15 mouse cellular contexts compared by ENCODE assay signal in the genomic region with DNA sequence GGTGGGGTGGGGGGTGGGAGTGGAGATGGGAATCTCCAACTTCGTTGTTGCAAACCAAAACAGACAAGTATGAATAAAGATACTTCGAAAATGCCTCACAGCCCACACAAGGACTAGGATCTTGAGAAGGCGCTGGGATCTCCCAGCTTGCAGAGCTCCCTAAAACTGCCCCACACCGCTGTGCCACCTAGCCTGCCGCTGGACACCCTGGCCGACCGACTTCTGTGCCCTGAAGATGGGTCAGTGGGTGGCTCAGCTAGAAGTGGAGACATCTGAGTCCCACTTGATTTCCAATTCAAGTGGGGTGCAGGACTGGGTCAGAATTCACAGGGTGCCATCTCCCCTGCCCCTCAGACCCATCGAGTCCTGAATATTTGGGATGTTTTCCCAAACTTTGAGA. TPM values are rescaled to one million over a fixed set of nuclear protein-coding genes. Genes with fewer than 3 reads are reported as not detected.
DNase-seq lines count a peak whose midpoint lies in the region; ATAC-seq and TF ChIP-seq lines count a peak whose summit lies in the region.
"Had no signal": no experiment of that assay in that cellular context is flagged by ENCODE, and none has a peak within 500 bp of the region (broad histone marks: within the 10 kb centered on the region; RNA-seq: fewer than 3 reads in every experiment).

No protein-coding gene starts in this region.

- no peak for TF ChIP-seq POLR2A in embryonic fibroblast, embryonic 13.5 days (IDR thresholded peaks at IDR 0.05; ENCODE audit: low read depth, low read length)

- no peak overlapping the region for H3K27ac ChIP-seq in heart, embryonic 12.5 days (ENCODE audit: poor library complexity, severe bottlenecking)
- H3K27ac ChIP-seq in kidney, embryonic 15.5 days = peak overlapping the region; percentile 98
- H3K27ac ChIP-seq in embryonic facial prominence, embryonic 11.5 days (replicated peaks; ENCODE audit: low read depth, low read length) = no peak overlapping the region
- peak overlapping the region; percentile 34 for H3K27ac ChIP-seq in embryonic fibroblast, embryonic 13.5 days (ENCODE audit: insufficient read depth, low read length)

- peak overlapping the region; percentile 48; the same call in 1 of the 2 replicates for H3K9ac ChIP-seq in heart, embryonic 12.5 days
- peak overlapping the region; percentile 93 for H3K9ac ChIP-seq in kidney, embryonic 15.5 days
- no peak overlapping the region for H3K9ac ChIP-seq in embryonic facial prominence, embryonic 11.5 days (replicated peaks; ENCODE audit: low read length)

- H3K4me1 ChIP-seq in heart, embryonic 12.5 days (replicated peaks) = peaks cover 47% of the 10 kb centered on the region
- peaks cover 74% of the 10 kb centered on the region for H3K4me1 ChIP-seq in kidney, embryonic 15.5 days
- peaks cover 12% of the 10 kb centered on the region for H3K4me1 ChIP-seq in embryonic facial prominence, embryonic 11.5 days (ENCODE audit: control insufficient read depth, insufficient read depth, low read length)
- H3K4me1 ChIP-seq in embryonic fibroblast, embryonic 13.5 days (ENCODE audit: control insufficient read depth, insufficient read depth, low read length) = peaks cover 3% of the 10 kb centered on the region

- H3K36me3 ChIP-seq in heart, embryonic 12.5 days = peaks cover 10% of the 10 kb centered on the region
- H3K36me3 ChIP-seq in kidney, embryonic 15.5 days = peaks cover 19% of the 10 kb centered on the region
- H3K36me3 ChIP-seq in embryonic facial prominence, embryonic 11.5 days (replicated peaks; ENCODE audit: control insufficient read depth, insufficient read depth, low read depth, low read length) = no peaks in the 10 kb centered on the region

- H3K9me3 ChIP-seq in heart, embryonic 12.5 days (replicated peaks) = no peaks in the 10 kb centered on the region
- no peaks in the 10 kb centered on the region for H3K9me3 ChIP-seq in kidney, embryonic 15.5 days (replicated peaks)
- H3K9me3 ChIP-seq in embryonic facial prominence, embryonic 11.5 days (replicated peaks; ENCODE audit: control insufficient read depth, low read length) = no peaks in the 10 kb centered on the region

- H3K4me3 ChIP-seq in heart, embryonic 12.5 days = peak overlapping the region; percentile 76
- peak overlapping the region; percentile 88 for H3K4me3 ChIP-seq in kidney, embryonic 15.5 days (replicated peaks)
- H3K4me3 ChIP-seq in embryonic facial prominence, embryonic 11.5 days (ENCODE audit: low read depth, low read length) = peak overlapping the region; percentile 5; the same call in 1 of the 2 replicates
- H3K4me3 ChIP-seq in embryonic fibroblast, embryonic 13.5 days (ENCODE audit: insufficient read depth, low read length) = no peak overlapping the region

- TF ChIP-seq CTCF in embryonic fibroblast, embryonic 13.5 days (IDR thresholded peaks at IDR 0.05; ENCODE audit: borderline replicate concordance, insufficient read depth, low read length) = no peak

- no peak for DNase-seq in heart, adult 9 months (ENCODE audit: low spot score in 2 of 2)
- no peak for DNase-seq in kidney, adult 18-20 months
- DNase-seq in embryonic facial prominence, embryonic 11.5 days (ENCODE audit: low spot score) = no peak
- no peak for DNase-seq in retina, embryonic 14.5 days (ENCODE audit: low spot score)
- DNase-seq: cerebellum, adult 9-10 months; gastrocnemius, postnatal 25 days; kidney, postnatal 25 days; lung, adult 2 months; lung, postnatal 36 days; thymus, postnatal 4 days had no signal

- peak overlapping the region; percentile 67 for H3K4me2 ChIP-seq in heart, embryonic 12.5 days
- peak overlapping the region; percentile 82 for H3K4me2 ChIP-seq in kidney, embryonic 15.5 days
- H3K4me2 ChIP-seq in embryonic facial prominence, embryonic 11.5 days (ENCODE audit: low read depth, low read length) = peak overlapping the region; percentile 21

- 38% methylated on average over 8 of the region's 8 CpGs for WGBS in heart, embryonic 12.5 days
- 31% methylated on average over 8 of the region's 8 CpGs for WGBS in kidney, embryonic 15.5 days
- WGBS in embryonic facial prominence, embryonic 11.5 days = 13% methylated on average over 8 of the region's 8 CpGs

- H3K27me3 ChIP-seq in heart, embryonic 12.5 days (replicated peaks) = peaks cover 82% of the 10 kb centered on the region
- peaks cover 70% of the 10 kb centered on the region for H3K27me3 ChIP-seq in kidney, embryonic 15.5 days
- peaks cover 76% of the 10 kb centered on the region for H3K27me3 ChIP-seq in embryonic facial prominence, embryonic 11.5 days (ENCODE audit: control insufficient read depth, insufficient read depth, low read length)

- no peak for ATAC-seq in heart, embryonic 12.5 days (ENCODE audit: insufficient number of reproducible peaks, low FRiP score)
- no peak for ATAC-seq in kidney, embryonic 15.5 days (replicated peaks; ENCODE audit: low FRiP score)
- no peak for ATAC-seq in embryonic facial prominence, embryonic 11.5 days (replicated peaks; ENCODE audit: insufficient number of reproducible peaks, low FRiP score, low TSS enrichment, low read depth)

RNA-seq across cellular contexts. Expression of gene Foxc2, which starts 5.7 kb away (rescaled TPM):
- polyA plus RNA-seq in heart, embryonic 12.5 days (2016; fragmentation: Nextera tagmentation; extraction: Ambion mirVana) = 20.7 and 20.8 TPM in 2 replicates
- polyA plus RNA-seq in kidney, embryonic 15.5 days (2015; fragmentation: Nextera tagmentation; extraction: Ambion mirVana) = 40.8 and 42.3 TPM in 2 replicates
- 15.1 and 15.7 TPM in 2 replicates for polyA plus RNA-seq in embryonic facial prominence, embryonic 11.5 days (2014; fragmentation: Nextera tagmentation; extraction: Ambion mirVana)
- 14.6 and 18.1 TPM in 2 replicates for polyA plus RNA-seq in embryonic fibroblast, embryonic 13.5 days (2011; ENCODE audit: insufficient read length, low read depth, missing spikeins)
- polyA plus RNA-seq: inflammation-experienced regulatory T-cells, adult 6 months had no signal

RNA-seq across cellular contexts. Expression of gene Foxl1, which starts 6.0 kb away (rescaled TPM):
- polyA plus RNA-seq in heart, embryonic 12.5 days (2016; fragmentation: Nextera tagmentation; extraction: Ambion mirVana) = 0.78 and 1.2 TPM in 2 replicates
- 6.7 and 6.9 TPM in 2 replicates for polyA plus RNA-seq in kidney, embryonic 15.5 days (2015; fragmentation: Nextera tagmentation; extraction: Ambion mirVana)
- polyA plus RNA-seq in embryonic facial prominence, embryonic 11.5 days (2014; fragmentation: Nextera tagmentation; extraction: Ambion mirVana) = 4.4 and 4.7 TPM in 2 replicates
- polyA plus RNA-seq in embryonic fibroblast, embryonic 13.5 days (2011; ENCODE audit: insufficient read length, low read depth, missing spikeins) = 1.1 and 2.0 TPM in 2 replicates
- polyA plus RNA-seq: inflammation-experienced regulatory T-cells, adult 6 months; liver, adult 2 months had no signal

RNA-seq across cellular contexts. Expression of gene Mthfsd, which starts 13.5 kb away (rescaled TPM):
- 45.2 and 45.8 TPM in 2 replicates for polyA plus RNA-seq in heart, embryonic 12.5 days (2016; fragmentation: Nextera tagmentation; extraction: Ambion mirVana)
- polyA plus RNA-seq in kidney, embryonic 15.5 days (2015; fragmentation: Nextera tagmentation; extraction: Ambion mirVana) = 65.5 and 67.1 TPM in 2 replicates
- 50.0 and 52.5 TPM in 2 replicates for polyA plus RNA-seq in embryonic facial prominence, embryonic 11.5 days (2014; fragmentation: Nextera tagmentation; extraction: Ambion mirVana)
- 58.3 and 63.3 TPM in 2 replicates for polyA plus RNA-seq in embryonic fibroblast, embryonic 13.5 days (2011; ENCODE audit: insufficient read length, low read depth, missing spikeins)

RNA-seq across cellular contexts. Expression of gene Foxf1, which starts 37.5 kb away (rescaled TPM):
- polyA plus RNA-seq in heart, embryonic 12.5 days (2016; fragmentation: Nextera tagmentation; extraction: Ambion mirVana) = 0.68 and 3.7 TPM in 2 replicates
- polyA plus RNA-seq in kidney, embryonic 15.5 days (2015; fragmentation: Nextera tagmentation; extraction: Ambion mirVana) = 1.6 and 5.2 TPM in 2 replicates
- 19.6 and 24.5 TPM in 2 replicates for polyA plus RNA-seq in embryonic facial prominence, embryonic 11.5 days (2014; fragmentation: Nextera tagmentation; extraction: Ambion mirVana)
- polyA plus RNA-seq in embryonic fibroblast, embryonic 13.5 days (2011; ENCODE audit: insufficient read length, low read depth, missing spikeins) = 6.9 TPM in 2 replicates

Comparison
In these comparisons a context has a peak if more than half of its experiments do, and no peak if none do; other contexts are left out.
1. H3K27ac ChIP-seq: peak in kidney, embryonic 15.5 days (single experiment) and embryonic fibroblast, embryonic 13.5 days (single experiment); none in heart, embryonic 12.5 days (single experiment) and embryonic facial prominence, embryonic 11.5 days (single experiment).
2. H3K4me2 ChIP-seq: peak in every context shown above with its lines; median percentile 82 in kidney, embryonic 15.5 days; 67 in heart, embryonic 12.5 days; 21 in embryonic facial prominence, embryonic 11.5 days.